Mouse (Mus musculus): ENCODE measurements around the gene Tenm2. TPM values are rescaled to one million over a fixed set of nuclear protein-coding genes. Genes with fewer than 3 reads are reported as not detected.
A peak's percentile ranks its signal among the peaks of the same experiment; 100 is the strongest.

The Tenm2 gene
- polyA plus RNA-seq, 1 experiment from 2014 or later: 1.8 TPM

DNA sequence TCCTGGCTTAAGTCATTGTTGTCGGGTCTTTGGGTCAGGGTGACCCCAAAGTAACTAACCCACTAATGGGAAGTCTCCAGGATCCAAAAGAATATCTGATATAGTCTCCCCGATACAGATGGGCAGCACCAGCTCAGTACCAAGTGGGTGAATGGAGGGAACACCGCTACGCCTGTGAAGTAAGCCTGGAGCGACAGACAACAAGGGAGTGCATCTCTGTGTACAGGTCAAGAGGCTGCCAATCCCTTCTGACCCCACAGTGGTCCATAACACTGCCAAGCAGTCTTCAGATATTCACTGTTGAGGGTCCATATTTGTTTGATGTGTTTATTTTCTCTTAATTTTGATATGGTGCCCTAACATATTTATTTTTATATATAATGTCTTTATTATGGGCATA lies 754.7 kb downstream of the Tenm2 start:
- no peaks in the 10 kb centered on the region for H3K36me3 ChIP-seq (replicated peaks)
- no peak overlapping the region for H3K4me3 ChIP-seq
- H3K27me3 ChIP-seq (ENCODE audit: poor library complexity, severe bottlenecking): peaks cover 21% of the 10 kb centered on the region
- H3K9me3 ChIP-seq: no peaks in the 10 kb centered on the region
- H3K27ac ChIP-seq: no peak overlapping the region
- WGBS: 88% methylated on average over 5 of the region's 5 CpGs
- peaks cover 13% of the 10 kb centered on the region for H3K4me1 ChIP-seq
- DNase-seq (ENCODE audit: extremely low spot score, low spot score): no peak

- no peaks in the 10 kb centered on the region for H3K9me3 ChIP-seq
- no peak for DNase-seq (ENCODE audit: extremely low spot score, low spot score)
- peaks cover 33% of the 10 kb centered on the region for H3K4me1 ChIP-seq
- no peaks in the 10 kb centered on the region; the same call in 1 of the 2 replicates for H3K27me3 ChIP-seq (ENCODE audit: poor library complexity, severe bottlenecking)
- no peak overlapping the region for H3K27ac ChIP-seq
- H3K36me3 ChIP-seq (replicated peaks): no peaks in the 10 kb centered on the region
- 60% methylated on average over 9 of the region's 9 CpGs for WGBS
- no peak overlapping the region for H3K4me3 ChIP-seq
These were observed 765.8 kb downstream of the Tenm2 start for GRCm38 (mm10) chr11:36469811-36470551.

DNA sequence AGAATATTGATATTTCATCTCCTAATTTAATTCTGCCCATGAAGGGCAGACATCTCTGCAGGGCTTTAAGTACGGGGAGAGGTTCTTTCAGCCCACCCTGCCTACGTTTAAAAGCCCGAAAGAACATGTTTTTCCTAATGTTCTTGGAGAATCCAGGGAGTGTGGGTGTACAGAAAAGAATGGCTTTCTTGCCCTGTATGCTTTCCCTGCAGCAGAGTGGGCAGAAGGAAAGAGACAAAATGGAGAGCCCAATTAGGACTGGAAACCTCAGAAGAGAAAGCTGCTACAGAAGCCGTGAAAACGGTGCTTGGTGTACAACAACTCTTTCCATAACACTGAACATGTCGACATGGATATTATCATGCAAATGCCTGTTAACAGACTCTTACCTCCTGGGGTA lies 777.3 kb downstream of the Tenm2 start:
- Histone ChIP-seq H3K27ac (no peak overlapping the region), H3K9me3 (no peaks in the 10 kb centered on the region), H3K36me3 (replicated peaks) (no peaks in the 10 kb centered on the region), H3K4me3 (no peak overlapping the region), H3K27me3 (ENCODE audit: poor library complexity, severe bottlenecking) (peaks cover 17% of the 10 kb centered on the region), H3K4me1 (peaks cover 24% of the 10 kb centered on the region)
- DNase-seq (ENCODE audit: extremely low spot score, low spot score): no peak
- WGBS: 58% methylated on average over 6 of the region's 6 CpGs

DNA sequence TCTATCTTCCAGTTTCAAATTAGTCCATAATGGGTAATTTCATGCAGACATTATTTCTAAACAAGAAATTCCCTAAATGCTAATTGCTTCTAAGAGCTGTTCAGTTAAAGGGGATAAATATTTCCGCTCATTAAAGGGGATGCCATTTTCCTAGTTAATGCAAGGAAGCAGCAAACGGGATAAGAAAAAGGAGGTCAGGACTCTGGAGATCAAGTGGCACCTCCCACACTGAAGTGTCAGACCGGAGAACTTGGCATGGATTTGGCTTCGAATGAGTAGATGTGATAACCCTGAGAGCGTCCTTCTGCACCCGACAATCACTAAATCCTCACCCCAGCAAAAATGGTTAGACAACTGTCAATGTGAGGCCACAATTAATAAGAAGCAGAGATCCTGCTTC lies 781.7 kb downstream of the Tenm2 start:
- Histone ChIP-seq H3K4me1 (peaks cover 10% of the 10 kb centered on the region), H3K27ac (no peak overlapping the region), H3K36me3 (replicated peaks) (no peaks in the 10 kb centered on the region), H3K27me3 (ENCODE audit: poor library complexity, severe bottlenecking) (peaks cover 13% of the 10 kb centered on the region), H3K9me3 (no peaks in the 10 kb centered on the region), H3K4me3 (no peak overlapping the region)
- WGBS: 83% methylated on average over 6 of the region's 6 CpGs
- DNase-seq (ENCODE audit: extremely low spot score, low spot score): no peak

DNA sequence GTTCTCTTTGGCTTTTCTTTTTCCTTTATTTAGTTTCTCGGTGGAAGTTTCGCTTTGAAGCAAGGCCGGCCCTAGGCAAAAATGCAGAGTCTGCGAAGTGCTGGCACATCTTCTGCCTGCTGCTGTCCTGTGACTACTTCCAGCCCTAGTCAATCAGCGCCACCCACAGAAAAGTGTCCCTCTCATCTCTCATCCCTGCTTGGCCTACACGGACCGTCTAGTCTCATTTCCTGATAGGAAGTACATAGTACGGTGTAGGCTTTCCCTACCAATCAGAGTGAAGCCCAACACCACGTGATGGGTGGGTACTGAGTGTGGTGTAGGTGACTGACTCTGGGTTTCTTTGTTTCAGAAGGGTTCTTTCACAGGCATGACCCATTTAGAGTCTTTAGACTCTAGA lies 783.3 kb downstream of the Tenm2 start:
- Histone ChIP-seq H3K27ac (no peak overlapping the region), H3K4me1 (no peaks in the 10 kb centered on the region), H3K4me3 (no peak overlapping the region), H3K36me3 (replicated peaks) (no peaks in the 10 kb centered on the region), H3K27me3 (ENCODE audit: poor library complexity, severe bottlenecking) (peaks cover 13% of the 10 kb centered on the region), H3K9me3 (no peaks in the 10 kb centered on the region)
- DNase-seq (ENCODE audit: extremely low spot score, low spot score): no peak
- 87% methylated on average over 9 of the region's 9 CpGs for WGBS

GRCm38 (mm10) chr11:36446351-36446750 lies 789.4 kb downstream of the Tenm2 start:
- Histone ChIP-seq H3K36me3 (replicated peaks) (no peaks in the 10 kb centered on the region), H3K27ac (no peak overlapping the region), H3K4me1 (peaks cover 17% of the 10 kb centered on the region), H3K4me3 (no peak overlapping the region), H3K9me3 (no peaks in the 10 kb centered on the region), H3K27me3 (ENCODE audit: poor library complexity, severe bottlenecking) (peaks cover 29% of the 10 kb centered on the region)
- WGBS: 78% methylated on average over 2 of the region's 2 CpGs
- DNase-seq (ENCODE audit: extremely low spot score, low spot score): no peak

- no peak for DNase-seq (ENCODE audit: extremely low spot score, low spot score)
- Histone ChIP-seq H3K36me3 (replicated peaks) (no peaks in the 10 kb centered on the region), H3K4me3 (no peak overlapping the region), H3K27me3 (ENCODE audit: poor library complexity, severe bottlenecking) (peaks cover 54% of the 10 kb centered on the region), H3K4me1 (peaks cover 21% of the 10 kb centered on the region), H3K27ac (no peak overlapping the region), H3K9me3 (no peaks in the 10 kb centered on the region)
- WGBS: 95% methylated on average over 7 of the region's 7 CpGs
These were observed 791.9 kb downstream of the Tenm2 start for GRCm38 (mm10) chr11:36443821-36444220.

DNA sequence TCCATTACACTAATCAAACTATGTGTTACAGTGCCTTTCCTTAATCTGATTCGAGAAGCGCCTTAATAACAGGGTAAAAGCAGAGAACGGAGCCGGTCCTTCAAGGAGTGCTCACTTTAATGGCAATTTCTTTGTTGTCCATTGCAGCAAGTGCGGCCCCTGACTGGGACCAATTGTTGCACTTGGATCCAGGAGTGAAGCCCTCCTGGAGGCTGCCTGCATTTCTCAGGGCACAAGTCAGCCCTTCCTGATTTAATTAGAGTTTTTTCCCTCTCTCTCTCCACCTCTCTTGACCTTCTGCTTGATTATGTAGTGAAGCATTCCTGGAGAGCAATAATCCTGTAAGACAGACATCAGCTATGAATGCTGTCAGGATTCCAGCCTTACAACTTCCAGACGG lies 794.0 kb downstream of the Tenm2 start:
- Histone ChIP-seq H3K27me3 (ENCODE audit: poor library complexity, severe bottlenecking) (peaks cover 72% of the 10 kb centered on the region), H3K36me3 (replicated peaks) (no peaks in the 10 kb centered on the region), H3K9me3 (no peaks in the 10 kb centered on the region), H3K27ac (no peak overlapping the region), H3K4me3 (no peak overlapping the region), H3K4me1 (peaks cover 21% of the 10 kb centered on the region)
- 8% methylated on average over 6 of the region's 6 CpGs for WGBS
- DNase-seq (ENCODE audit: extremely low spot score, low spot score): peak; percentile 31

GRCm38 (mm10) chr11:36436251-36436650 lies 799.5 kb downstream of the Tenm2 start:
- peaks cover 18% of the 10 kb centered on the region for H3K4me1 ChIP-seq
- DNase-seq (ENCODE audit: extremely low spot score, low spot score): no peak
- H3K9me3 ChIP-seq: no peaks in the 10 kb centered on the region
- WGBS: 63% methylated on average over 8 of the region's 8 CpGs
- peaks cover 61% of the 10 kb centered on the region for H3K27me3 ChIP-seq (ENCODE audit: poor library complexity, severe bottlenecking)
- no peaks in the 10 kb centered on the region for H3K36me3 ChIP-seq (replicated peaks)
- H3K4me3 ChIP-seq: no peak overlapping the region
- H3K27ac ChIP-seq: no peak overlapping the region

DNA sequence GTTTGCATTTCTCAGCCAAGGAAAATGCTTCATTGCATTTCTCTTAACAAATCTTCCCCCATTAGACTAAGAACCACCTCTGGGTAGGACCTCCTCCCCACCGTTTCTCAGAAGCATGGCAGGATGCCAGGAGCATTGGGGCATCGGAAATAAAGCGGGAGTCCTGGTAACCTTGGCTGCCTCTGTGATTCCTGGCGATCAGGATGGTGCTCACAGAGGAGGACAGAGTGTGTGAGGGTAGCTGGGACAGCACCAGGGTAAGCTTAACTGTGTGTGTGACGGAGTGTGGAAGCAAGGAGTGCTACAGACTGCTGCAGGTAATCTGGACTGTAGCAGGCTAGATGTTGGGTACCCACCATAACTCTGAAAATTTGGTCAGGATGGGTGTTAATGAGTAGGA lies 806.8 kb downstream of the Tenm2 start:
- 89% methylated on average over 5 of the region's 5 CpGs for whole genome bisulfite sequencing
- Histone ChIP-seq H3K4me3 (no peak overlapping the region), H3K27ac (no peak overlapping the region), H3K27me3 (ENCODE audit: poor library complexity, severe bottlenecking) (peaks cover 18% of the 10 kb centered on the region), H3K4me1 (peaks cover 24% of the 10 kb centered on the region), H3K36me3 (replicated peaks) (no peaks in the 10 kb centered on the region), H3K9me3 (no peaks in the 10 kb centered on the region)
- DNase-seq (ENCODE audit: extremely low spot score, low spot score): no peak

- Histone ChIP-seq H3K27me3 (ENCODE audit: poor library complexity, severe bottlenecking) (no peaks in the 10 kb centered on the region), H3K36me3 (replicated peaks) (no peaks in the 10 kb centered on the region), H3K4me1 (peaks cover 9% of the 10 kb centered on the region), H3K4me3 (no peak overlapping the region), H3K27ac (no peak overlapping the region), H3K9me3 (no peaks in the 10 kb centered on the region)
- DNase-seq (ENCODE audit: extremely low spot score, low spot score): no peak
- WGBS: 74% methylated on average over 3 of the region's 3 CpGs
These were observed 810.8 kb downstream of the Tenm2 start for GRCm38 (mm10) chr11:36424959-36425358.

- no peak overlapping the region for H3K4me3 ChIP-seq
- DNase-seq (ENCODE audit: extremely low spot score, low spot score): no peak
- WGBS: 84% methylated on average over 7 of the region's 7 CpGs
- no peak overlapping the region for H3K27ac ChIP-seq
- peaks cover under 1% of the 10 kb centered on the region for H3K4me1 ChIP-seq
- H3K27me3 ChIP-seq (ENCODE audit: poor library complexity, severe bottlenecking): no peaks in the 10 kb centered on the region
- no peaks in the 10 kb centered on the region for H3K9me3 ChIP-seq
- H3K36me3 ChIP-seq (replicated peaks): no peaks in the 10 kb centered on the region
These were observed 815.7 kb downstream of the Tenm2 start for GRCm38 (mm10) chr11:36420047-36420446.

DNA sequence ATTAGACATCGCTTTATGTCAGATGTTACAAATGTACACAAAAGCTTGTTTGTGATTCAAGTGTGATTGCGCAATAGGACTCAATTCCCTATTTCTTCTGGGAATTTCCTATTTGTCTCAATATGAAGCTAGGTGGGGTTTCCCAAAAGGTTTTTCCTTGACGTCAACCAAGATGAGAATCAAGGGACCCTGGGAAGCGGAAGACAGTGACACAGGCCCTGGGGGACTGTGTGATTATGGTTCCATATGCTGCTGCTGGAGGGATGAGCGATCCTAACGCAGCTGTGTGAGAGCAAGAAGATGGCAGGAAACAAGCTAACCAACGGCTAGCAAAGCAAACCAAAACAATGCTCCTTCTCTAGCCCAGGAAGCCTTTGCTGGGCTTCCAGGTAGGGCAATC lies 820.5 kb downstream of the Tenm2 start:
- Histone ChIP-seq H3K4me3 (no peak overlapping the region), H3K27me3 (ENCODE audit: poor library complexity, severe bottlenecking) (no peaks in the 10 kb centered on the region), H3K36me3 (replicated peaks) (no peaks in the 10 kb centered on the region), H3K27ac (no peak overlapping the region), H3K9me3 (no peaks in the 10 kb centered on the region), H3K4me1 (no peaks in the 10 kb centered on the region)
- WGBS: 86% methylated on average over 7 of the region's 7 CpGs
- no peak for DNase-seq (ENCODE audit: extremely low spot score, low spot score)

GRCm38 (mm10) chr11:36410881-36411280 lies 824.9 kb downstream of the Tenm2 start:
- H3K9me3 ChIP-seq: no peaks in the 10 kb centered on the region
- DNase-seq (ENCODE audit: extremely low spot score, low spot score): no peak
- H3K27ac ChIP-seq: no peak overlapping the region
- no peaks in the 10 kb centered on the region for H3K36me3 ChIP-seq (replicated peaks)
- H3K27me3 ChIP-seq (ENCODE audit: poor library complexity, severe bottlenecking): no peaks in the 10 kb centered on the region
- WGBS: 86% methylated on average over 13 of the region's 13 CpGs
- no peaks in the 10 kb centered on the region for H3K4me1 ChIP-seq
- H3K4me3 ChIP-seq: no peak overlapping the region

Data from forebrain, embryonic 10.5 days (tissue).